Mouse (Mus musculus) bone marrow, adult 2 months (tissue): ENCODE measurements around the gene Lrrc8a.

Source experiments
- CTCF ChIP-seq: fragments of 200-500 bp; IDR thresholded peaks from 2 replicates; pipeline ENCODE4 v1.5.1; 2011; ENCODE audit warnings: low read length, control low read depth; ENCODE audit not compliant: control insufficient read depth, insufficient read depth
- POLR2A ChIP-seq: fragments of 200-500 bp; IDR thresholded peaks from 2 replicates; pipeline ENCODE4 v1.6.1; 2011; ENCODE audit warnings: low read depth, mild to moderate bottlenecking, control low read depth, low read length, borderline replicate concordance; ENCODE audit not compliant: control insufficient read depth

DNA sequence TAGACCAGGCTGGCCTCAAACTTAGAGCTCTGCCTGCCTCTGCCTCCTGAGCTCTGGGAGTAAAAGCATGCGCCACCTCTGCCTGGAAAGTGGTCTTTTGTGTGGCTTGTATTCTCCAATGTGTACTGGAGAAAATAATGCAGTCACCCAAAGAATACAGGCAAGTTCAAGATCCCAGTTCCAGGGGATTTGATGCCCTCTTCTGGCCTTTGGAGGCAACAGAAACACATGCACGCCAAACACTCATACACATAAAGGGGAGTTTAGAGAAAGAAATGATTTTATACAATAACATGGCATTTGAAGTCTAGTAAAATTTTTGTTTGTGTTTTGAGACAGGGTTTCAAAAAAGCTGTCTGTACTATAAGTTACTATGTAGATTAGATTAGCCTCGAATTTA is 62.0 kb downstream of the Lrrc8a start:
- TF ChIP-seq CTCF (no peak), POLR2A (no peak)
